Mouse (Mus musculus) thymus, postnatal 10 days (tissue): ENCODE data around the gene Larp4b.

Source experiments
- DNase-seq, 2 experiments: peaks; one replicate each; pipeline ENCODE4 v3.0.0; 2021; ENCODE audit warnings: low spot score in 2 of 2

The Larp4b gene

GRCm38 (mm10) chr13:9122045-9122444, 28.4 kb downstream of the Larp4b start:
- DNase-seq, result no peak

- no peak for DNase-seq
These were observed 31.5 kb downstream of the Larp4b start for GRCm38 (mm10) chr13:9125193-9125592.

- DNase-seq, result no peak
These were observed 34.0 kb downstream of the Larp4b start for GRCm38 (mm10) chr13:9127715-9128114.

GRCm38 (mm10) chr13:9128707-9129314, 35.1 kb downstream of the Larp4b start:
- no peak for DNase-seq

GRCm38 (mm10) chr13:9134421-9134820, 40.7 kb downstream of the Larp4b start:
- DNase-seq, result no peak

- DNase-seq, result no peak
These were observed 42.4 kb downstream of the Larp4b start for GRCm38 (mm10) chr13:9136088-9136487.

GRCm38 (mm10) chr13:9136733-9137132, 43.1 kb downstream of the Larp4b start:
- DNase-seq, result no peak

GRCm38 (mm10) chr13:9139466-9139991, 45.8 kb downstream of the Larp4b start:
- no peak for DNase-seq

GRCm38 (mm10) chr13:9140204-9140603, 46.5 kb downstream of the Larp4b start:
- no peak for DNase-seq

GRCm38 (mm10) chr13:9142371-9142770, 48.7 kb downstream of the Larp4b start:
- DNase-seq, result no peak

GRCm38 (mm10) chr13:9148830-9149229, 55.1 kb downstream of the Larp4b start:
- DNase-seq, result no peak

GRCm38 (mm10) chr13:9149473-9150217, 56.0 kb downstream of the Larp4b start:
- DNase-seq, result no peak

- no peak for DNase-seq
These were observed 57.4 kb downstream of the Larp4b start for GRCm38 (mm10) chr13:9151100-9151499.

- no peak for DNase-seq
These were observed 57.9 kb downstream of the Larp4b start for GRCm38 (mm10) chr13:9151619-9152018.

- no peak for DNase-seq
These were observed 58.6 kb downstream of the Larp4b start for GRCm38 (mm10) chr13:9152267-9152666.

GRCm38 (mm10) chr13:9153803-9154202, 60.1 kb downstream of the Larp4b start:
- no peak for DNase-seq

- no peak for DNase-seq
These were observed 65.6 kb downstream of the Larp4b start for GRCm38 (mm10) chr13:9159282-9159681.

- DNase-seq, result no peak
These were observed 69.2 kb downstream of the Larp4b start for GRCm38 (mm10) chr13:9162888-9163287.

- DNase-seq, result no peak
These were observed 74.2 kb downstream of the Larp4b start for GRCm38 (mm10) chr13:9167842-9168241.

GRCm38 (mm10) chr13:9169616-9170015, 75.9 kb downstream of the Larp4b start:
- no peak for DNase-seq

GRCm38 (mm10) chr13:9170726-9171125, 77.0 kb downstream of the Larp4b start:
- no peak for DNase-seq

GRCm38 (mm10) chr13:9173414-9173813, 79.7 kb downstream of the Larp4b start:
- no peak for DNase-seq

GRCm38 (mm10) chr13:9175171-9175570, 81.5 kb downstream of the Larp4b start:
- no peak for DNase-seq
